Mouse (Mus musculus): ENCODE data around the gene Pecam1.
"Not testable (repeated sequence)": the region's sequence is repeated elsewhere in the genome, so short reads cannot be mapped to it uniquely, and the experiment has no call there.

Pecam1 gene

DNA sequence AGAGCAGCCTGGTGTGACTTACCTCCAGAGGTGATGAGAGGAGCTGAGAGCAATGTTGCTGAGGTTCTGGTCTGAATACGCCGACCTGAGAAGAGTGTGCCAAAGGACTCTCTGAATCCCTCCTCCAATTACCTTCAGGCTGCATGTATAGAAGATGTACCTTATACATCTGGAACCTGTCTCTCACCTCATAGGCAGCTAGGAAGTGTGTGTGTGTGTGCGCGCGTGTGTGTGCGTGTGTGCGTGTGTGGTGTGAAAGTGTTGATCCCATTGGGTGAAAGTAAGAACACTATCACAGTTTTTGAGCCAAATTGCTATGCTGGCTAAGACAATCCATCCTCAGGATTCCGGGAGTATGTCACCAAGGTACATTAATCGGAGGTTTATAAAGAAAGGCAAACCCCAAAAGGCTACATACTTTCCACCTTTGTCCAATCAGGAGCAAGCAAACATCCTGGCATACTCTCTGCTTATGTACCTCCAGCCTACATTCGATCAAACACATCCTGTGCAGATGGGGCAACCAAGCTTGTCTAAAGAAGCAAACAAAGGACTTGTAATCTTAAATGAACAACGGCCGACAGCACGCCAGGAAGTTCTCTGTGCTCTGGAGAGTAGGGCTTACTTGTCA, at the start of gene Pecam1:
Gene Pecam1 (minus strand): TSS at position 508 of the 631 bp plus-strand sequence.
- DNase-seq (ENCODE audit: low spot score): no peak

DNA sequence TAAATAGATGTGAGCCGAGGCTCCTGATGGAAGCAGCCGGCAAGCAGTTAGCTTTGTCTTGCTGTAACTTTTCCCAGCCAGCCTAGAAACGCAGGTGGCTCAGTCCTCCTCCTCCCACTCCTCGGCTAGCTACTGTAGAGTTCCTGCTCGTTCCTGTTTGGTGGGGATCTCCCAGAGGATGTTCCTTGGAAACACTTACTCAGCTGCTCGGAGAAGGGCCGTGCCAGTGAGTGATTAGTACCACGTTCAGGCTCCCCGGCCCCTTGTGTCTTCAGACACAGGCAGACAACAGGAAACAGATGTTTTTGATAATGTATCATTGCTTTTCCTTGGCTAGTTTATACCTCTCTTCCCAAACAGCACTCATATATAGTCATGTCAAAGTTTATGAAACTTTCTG, 45.3 kb upstream of the Pecam1 start:
- no peak for DNase-seq (ENCODE audit: low spot score)

DNA sequence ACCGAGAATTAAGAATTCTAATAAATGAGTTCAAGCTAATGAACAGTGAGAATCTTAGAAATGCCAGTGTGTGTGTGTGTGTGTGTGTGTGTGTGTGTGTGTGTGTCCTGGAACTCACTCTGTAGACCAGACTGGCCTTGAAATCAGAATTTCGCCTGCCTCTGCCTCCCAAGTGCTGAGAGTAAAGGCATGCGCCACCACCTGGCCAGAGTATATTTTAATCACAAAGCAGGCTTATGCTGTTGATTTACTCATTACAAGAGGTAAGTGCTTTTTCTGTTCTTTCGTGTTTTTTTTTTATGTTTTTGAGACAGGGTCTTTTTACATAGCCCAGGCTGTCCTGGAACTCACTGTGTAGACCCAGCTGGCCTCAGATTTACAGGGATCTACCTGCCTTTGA, 43.4 kb upstream of the Pecam1 start:
- DNase-seq (ENCODE audit: low spot score): no peak

DNA sequence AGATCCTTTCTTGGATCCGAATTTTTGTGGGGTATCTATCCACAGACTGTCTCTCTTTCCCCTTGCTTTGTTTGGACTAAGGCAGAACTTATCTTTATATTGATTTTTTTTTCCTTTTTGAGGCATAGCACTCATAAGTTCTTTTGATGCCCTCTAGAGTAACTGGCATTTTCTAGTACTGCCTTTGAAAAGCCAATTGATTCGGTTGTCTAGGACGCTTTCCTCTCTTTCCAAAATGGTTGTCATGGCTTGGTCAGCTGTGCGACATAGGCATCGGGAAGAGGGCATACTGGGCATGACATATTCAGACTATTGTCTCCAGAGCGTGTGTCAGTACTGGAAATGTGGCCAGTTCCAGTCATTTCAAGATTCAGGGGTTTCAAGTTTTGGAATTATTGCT, 39.2 kb upstream of the Pecam1 start:
- DNase-seq (ENCODE audit: low spot score): no peak

DNA sequence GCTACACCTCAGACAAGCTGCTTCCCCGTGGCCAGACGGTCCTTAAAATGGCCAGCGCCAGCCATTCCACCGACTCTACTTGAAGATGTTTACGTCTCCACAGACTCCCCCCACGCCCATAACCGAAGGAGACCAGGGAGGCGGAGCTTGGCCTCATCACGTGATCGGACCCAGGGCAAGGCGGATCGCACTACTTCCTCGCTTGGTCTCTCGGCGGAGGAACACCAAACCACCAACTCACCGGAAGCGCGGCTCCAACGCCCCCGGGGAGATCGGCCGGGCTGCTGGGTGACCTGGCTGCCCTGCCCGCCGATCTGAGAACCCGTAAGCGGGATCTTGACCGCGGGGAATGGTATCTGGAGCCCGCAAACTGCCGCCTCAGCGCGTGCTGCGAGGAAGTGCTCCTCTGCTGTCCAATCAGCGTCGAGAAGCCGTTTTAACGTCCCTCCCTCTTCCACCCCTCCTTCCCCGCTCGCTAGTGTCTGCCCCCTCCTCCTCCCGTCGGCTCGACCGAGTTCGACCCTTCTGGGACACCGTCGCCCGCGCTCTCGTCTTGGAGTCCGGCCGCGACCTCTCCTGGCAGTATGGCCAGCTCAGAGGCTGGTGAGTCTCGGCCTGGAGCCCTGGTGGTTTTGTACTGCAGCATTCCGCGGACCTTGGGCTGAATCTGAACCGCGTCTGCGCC, 38.5 kb upstream of the Pecam1 start, which contains the start of the genes Ddx5 and Cep95:
Gene Ddx5 (minus strand): TSS at position 411 of the 685 bp plus-strand sequence.
Gene Cep95 (plus strand): TSS at position 478 of the 685 bp plus-strand sequence.
- peak; percentile 98 for DNase-seq (ENCODE audit: low spot score)

DNA sequence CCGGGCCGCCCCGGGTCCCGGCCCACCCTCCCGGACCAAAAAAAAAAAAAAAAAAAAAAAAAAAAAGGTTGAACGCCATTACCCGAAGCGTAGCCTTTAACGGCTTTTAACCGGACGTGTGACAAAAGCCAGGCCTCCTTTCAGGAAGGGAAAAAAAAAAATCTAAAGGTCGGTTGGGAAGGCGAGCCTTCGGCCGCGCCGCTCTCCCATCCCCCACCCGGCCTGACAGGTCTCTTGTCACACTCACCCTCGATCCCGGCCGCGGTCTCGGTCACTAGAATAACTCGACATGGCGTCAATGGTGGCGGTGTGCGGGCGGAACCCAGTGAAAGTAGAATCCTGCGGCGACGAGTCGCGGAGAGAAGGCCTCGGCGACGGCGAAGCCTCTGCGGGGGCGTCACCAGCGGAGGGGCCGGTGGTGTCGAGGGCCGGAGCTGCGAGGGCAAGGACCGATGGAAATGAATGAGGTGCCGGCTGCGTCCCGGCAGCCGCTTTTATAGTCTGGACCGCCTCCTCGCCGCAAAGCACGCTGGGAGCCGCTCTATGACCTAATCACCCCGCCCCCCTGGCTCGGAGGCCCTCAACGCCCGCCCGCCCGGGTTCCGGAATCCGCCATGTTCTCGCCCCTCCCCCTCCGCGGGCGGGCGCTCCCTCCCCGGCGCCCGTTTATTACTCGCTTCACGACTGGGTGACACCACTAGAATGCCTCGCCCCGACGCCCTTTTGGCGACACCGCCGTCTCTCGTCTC, 37.8 kb upstream of the Pecam1 start:
- DNase-seq (ENCODE audit: low spot score): peak; percentile 99

DNA sequence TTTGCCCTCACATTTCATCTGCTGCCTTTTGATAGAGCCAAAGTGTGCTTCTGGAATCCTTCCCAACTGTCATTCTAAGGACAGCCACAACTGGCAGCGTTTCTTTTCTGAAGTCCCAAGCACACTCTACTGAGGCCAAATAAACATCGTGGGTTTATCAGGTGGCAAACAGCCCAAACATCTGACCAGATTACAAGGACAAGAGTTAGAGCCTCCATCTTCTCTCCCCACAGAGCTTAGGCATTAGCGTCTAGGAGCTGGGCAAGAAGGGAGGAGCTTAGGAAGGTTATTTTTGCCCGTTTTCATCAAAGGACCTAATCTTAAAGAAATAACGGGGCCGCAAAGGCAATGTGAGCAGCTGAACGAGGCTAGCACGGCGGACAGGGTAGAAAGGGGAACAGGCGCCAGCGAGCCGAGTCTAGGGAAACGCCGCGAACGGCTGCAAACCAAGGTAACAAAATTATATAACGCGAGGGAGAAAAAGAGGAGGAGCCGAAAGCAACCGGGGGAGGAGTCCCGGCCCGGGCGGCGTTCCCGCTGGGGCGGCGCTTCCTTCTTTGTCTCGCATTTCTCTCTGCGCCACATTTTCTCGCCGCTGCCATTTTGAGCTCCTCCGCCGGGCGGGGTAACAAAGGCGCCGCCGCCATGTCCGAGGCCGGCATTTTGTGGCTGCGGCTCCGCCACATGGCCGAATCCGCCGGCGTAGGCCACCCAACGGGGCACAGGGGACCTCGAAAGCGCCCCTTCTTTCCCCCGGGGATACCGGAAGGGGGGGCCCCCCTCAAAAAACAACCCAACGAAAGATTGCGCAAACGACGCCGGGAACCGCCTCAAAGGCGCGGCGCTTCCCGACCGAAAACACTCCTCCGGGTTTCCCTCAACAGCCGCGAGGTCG, 37.0 kb upstream of the Pecam1 start:
- peak; percentile 93 for DNase-seq (ENCODE audit: low spot score)

DNA sequence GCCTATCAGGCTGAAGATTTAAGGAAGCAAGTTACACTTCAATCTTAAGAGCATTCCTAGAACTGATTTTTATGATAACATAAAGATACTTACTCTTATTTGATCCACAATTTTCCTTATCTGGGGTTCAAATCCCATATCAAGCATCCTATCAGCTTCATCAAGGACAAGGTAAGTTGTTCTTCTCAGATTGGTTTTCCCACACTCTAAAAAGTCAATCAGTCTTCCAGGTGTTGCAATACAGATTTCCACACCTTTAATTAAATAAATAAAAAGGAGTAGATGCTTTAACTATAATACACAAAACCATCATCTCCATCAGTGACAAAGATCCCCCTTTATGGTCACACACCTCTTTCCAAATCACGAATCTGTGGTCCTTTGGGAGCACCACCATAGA, 34.6 kb upstream of the Pecam1 start:
- no peak for DNase-seq (ENCODE audit: low spot score)

DNA sequence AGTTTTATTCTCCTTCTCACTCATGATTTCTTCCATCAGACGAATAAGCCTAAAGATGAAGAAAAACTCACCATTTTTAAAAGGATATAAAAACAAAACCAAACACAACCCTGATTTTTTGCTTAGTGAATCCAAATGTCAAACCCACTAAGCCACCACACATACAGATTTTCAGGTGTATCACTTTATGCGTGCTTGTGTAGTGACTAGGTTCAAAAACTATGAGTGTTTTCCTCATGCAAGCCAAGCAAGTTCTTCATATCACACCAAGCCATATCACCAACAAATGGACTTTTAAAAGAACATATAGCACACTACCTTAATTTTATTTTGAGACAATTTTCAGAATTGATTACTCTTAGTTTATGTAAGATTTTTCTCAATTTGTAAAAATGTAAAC, 34.0 kb upstream of the Pecam1 start:
- no peak for DNase-seq (ENCODE audit: low spot score)

DNA sequence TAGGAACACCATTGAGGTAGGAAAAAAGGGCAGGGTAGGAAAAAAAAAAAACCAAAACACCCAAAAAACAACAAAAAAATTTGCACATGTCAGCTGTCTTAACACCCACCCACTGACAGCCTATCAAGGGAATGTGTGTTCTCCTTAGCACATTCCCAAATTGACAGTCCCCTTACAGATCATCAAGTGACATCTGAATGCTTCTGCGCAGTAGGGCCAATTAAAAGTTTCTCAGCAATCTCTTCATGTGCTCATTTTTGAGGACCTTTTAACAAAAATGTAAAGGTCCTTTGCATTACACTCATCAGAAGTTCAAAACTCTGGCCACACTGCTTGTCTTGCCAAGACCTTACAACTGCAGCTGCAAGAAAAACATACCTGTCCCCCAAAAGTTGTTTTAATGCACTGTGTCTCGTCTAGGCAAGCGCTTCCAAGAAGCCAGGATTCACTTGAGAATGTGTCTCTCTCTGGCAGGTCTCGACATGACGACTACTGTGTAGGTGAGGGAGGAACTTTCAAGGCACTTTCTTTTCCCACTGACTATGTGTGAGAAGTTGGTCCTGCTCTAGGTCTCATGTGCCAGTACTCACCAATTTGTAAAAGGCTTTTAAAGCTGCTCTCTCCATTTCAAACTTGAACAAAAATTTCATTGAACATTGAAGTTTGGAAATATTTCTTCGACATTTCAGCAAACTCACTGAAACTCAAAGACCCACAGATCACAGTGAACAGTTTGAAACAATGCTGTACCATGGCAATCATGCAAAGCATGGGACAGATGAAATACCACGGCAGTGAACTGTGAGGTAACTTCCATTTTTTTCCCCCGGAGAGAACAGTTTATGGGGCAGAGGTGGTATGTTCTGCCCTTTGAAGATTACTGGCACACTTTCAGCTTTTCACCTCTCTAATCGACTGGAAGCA, 32.7 kb upstream of the Pecam1 start:
- no peak for DNase-seq (ENCODE audit: low spot score)

DNA sequence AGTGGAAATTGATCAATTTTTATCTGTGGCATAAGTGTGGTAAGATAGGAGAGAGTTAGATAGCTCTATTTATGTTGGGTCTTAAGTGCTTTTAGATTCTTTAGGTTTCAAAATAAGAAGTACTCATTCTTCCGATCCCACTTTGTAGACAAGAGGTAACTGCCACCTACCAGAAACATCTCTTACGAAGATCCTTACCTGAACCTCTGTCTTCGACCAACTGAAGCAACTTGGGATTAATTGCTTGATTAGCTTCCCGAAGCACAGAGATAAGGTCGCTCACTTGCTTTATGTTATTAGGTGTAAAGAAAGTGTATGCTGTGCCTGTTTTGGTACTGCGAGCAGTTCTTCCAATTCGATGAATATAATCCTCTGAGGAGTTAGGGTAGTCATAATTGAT, 31.8 kb upstream of the Pecam1 start:
- DNase-seq (ENCODE audit: low spot score): not testable (repeated sequence)

DNA sequence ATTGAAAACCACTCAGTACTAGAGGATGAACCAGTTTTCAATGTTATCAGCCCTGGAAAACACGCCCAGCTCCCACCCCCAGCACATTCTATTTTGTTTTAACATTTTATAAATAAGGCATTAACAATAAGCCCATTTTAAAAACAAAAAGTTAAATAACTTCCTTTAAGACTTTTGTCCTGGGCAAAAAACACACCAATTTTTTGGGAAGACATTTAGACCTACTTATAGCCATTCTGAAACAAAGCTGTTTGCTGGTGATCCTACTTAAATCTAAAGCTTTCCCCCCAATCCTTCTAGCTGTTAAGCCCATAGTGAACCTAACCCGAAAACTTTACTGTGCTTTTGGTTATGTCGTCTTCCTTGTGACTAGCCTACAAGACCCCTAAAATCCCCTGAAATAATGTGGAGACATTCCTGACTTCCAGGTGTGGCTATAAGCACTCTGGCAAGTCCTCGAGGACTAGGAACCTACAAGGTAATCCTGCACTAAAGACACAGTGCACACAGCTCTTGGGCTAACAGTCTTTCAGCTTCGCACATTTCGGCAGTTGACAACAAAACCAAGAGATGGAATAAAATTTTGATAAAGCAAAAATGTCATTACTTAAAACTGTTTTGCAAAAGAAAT, 30.3 kb upstream of the Pecam1 start:
- no peak for DNase-seq (ENCODE audit: low spot score)

DNA sequence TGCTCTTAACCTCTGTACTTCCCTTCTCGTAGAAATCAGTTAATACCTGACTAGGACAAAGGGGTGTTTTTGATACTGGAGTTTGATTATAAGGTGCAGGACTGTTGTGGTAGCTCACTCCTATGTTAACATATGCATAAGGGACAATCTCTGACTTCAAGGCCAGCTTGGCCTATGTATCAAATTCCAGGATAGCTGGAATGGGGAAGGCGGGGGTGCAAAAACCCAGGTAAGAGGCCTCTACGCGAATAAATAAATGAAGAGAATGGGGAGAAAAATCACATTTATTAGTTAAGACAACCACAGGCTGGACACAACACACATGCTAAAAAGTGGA, 29.6 kb upstream of the Pecam1 start:
- no peak for DNase-seq (ENCODE audit: low spot score)

DNA sequence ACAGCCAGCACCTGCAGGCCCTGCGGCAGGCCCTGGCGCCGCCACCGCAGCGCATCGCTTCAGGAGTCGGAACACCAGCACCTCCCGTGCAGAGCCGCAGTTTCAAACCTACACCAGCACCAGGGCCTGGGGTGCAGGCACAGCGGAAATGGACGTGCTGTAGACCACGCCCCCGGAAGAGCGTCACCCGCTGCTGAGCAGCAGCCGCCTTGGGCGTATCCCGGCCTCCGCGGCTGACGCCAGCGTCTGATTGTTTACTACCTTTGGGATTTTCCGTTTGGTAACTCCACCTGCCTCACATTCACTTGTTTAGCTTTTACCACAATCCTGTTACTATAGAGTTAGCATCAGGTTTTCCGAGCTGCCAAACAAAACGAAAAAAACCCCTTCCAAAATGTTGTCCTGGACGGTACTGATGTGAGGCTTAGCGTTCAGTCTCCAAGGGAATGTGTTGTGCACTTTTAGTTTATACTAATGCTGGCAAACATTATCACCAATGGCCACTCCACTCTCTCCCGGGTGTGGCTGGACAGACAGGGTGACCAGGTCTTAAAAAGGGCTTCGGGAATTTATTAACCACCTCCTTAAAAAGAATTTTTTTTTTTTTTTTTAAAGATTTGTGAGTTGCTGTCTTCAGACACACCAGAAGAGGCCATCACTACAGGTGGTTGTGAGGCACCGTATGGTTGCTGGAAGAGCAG, 29.1 kb upstream of the Pecam1 start, which contains the start of gene Polg2:
Gene Polg2 (minus strand): TSS at position 150 of the 701 bp plus-strand sequence.
- peak; percentile 91 for DNase-seq (ENCODE audit: low spot score)

DNA sequence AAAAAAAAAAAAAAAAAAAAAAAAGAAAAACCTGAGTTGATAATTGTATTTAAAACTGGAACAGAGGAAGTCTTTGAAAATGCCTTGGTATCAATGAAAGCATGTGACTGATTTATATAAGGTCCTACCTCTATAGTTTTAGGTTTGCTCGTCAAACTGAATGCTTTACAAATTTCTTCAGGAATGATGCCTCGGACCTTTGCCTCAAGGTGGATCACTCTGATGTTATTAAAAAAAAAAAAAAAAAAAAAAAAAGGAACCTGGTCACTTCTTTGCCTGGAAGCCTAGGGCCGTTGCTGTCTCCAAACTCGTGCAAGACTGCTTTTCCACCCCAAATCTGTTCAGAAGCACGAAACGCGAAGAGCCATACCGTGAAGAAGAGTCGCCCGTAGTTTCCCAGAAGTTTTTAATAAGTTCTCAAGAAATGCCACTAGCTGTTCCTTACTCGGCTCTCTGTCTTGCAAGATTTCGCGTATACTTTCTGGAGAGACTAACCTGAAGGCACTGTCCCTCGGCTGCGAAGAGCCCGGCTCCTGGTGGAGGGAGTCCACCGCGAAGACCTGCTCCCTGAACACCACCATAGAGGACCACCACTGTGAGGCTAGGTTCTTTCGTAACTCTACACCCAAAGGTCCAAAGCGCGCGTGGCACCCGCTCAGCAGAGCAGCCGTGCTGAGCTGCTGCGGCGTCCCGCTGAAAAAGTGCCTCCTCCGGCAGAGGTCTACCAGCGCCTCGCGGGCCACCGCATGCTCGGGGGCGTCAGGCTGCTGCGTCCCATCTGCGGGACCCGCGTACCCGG, 28.4 kb upstream of the Pecam1 start:
- no peak for DNase-seq (ENCODE audit: low spot score)

DNA sequence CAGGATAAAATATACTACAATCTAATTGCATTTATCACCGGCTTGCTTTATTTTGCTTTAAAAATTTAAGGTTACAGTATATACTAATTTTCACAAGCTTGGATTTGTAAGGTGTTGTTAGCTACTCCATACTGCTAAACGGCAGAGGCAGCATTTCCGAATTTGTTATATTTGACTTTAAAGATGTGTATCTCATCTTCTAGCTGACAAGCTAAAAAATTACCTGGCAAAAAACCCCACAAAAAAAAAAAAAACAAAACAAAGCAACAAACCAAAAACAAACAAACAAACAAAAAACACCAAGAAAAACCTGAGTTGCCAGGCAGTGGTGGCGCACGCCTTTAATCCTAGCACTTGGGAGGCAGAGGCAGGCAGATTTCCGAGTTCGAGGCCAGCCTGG, 27.7 kb upstream of the Pecam1 start:
- no peak for DNase-seq (ENCODE audit: low spot score)

DNA sequence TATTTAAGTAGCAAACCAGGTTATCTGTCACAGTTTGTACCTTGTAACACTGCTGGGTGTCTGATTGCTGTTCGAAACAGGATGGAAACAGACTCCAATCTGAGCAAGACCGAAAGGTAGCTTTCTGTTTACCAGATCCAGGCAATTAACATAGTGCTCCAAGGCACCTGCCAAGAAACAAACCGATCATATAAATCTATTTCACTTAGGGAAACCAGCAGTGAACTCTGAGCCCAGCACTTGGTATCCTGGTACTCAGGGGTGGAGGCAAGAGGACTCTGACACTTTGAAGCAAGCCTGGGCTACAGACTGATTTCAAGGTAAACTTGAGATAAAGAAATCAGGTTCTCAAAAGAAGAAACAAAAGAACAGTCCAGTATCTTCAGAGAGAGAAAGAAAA, 27.0 kb upstream of the Pecam1 start:
- no peak for DNase-seq (ENCODE audit: low spot score)

DNA sequence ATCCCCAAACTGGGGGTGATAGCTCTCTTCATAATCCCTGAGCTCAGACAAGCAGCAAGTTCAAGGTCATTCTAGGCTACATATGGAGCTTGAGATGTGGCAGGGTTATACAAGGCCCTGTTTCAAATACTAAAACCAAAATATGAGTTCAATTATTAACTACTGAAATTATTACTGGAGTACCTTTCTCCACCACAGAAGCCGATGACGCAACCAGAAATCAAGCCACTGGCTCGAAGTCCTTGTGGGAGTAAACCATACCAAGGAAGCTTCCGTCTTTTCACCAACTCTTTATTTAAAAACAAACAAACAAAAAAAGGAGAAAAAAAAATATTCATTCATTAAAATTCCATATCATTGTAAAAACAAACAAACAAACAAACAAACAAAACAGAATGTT, 26.5 kb upstream of the Pecam1 start:
- no peak for DNase-seq (ENCODE audit: low spot score)

DNA sequence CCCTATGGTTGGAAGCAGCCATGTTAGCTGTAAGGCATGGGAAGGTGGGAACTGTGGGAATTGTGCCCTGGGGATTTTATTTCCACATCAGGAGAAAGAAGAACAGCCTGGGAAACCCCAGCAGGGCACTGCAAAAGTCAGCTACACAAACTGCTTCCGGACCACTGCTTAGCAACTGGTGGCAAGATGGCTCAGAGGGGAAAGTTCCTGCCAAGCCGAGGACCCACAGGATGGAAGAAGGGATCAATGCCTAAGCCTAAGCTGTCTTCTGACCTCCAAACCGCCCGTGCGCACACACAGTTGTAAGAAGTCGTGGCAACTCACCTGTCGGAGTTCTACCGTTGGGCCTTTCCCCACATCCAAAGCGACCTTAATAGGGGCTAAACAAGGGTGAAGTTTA, 22.6 kb upstream of the Pecam1 start:
- DNase-seq (ENCODE audit: low spot score): no peak
